Mouse (Mus musculus) left cerebral cortex, postnatal 36 days (tissue): Measurements from ENCODE around the gene Nup210l. TPM values are rescaled to one million over a fixed set of nuclear protein-coding genes. Genes with fewer than 3 reads are reported as not detected.
"Not testable (repeated sequence)": the region's sequence is repeated elsewhere in the genome, so short reads cannot be mapped to it uniquely, and the experiment has no call there.

Experiments used
- DNase-seq, 2 experiments: peaks; one replicate each; pipeline ENCODE4 v3.0.0; 2021 to 2022; ENCODE audit warnings: low spot score in 2 of 2, mixed read lengths in 1 of 2
- intact Hi-C: fragments of 180-260 bp; cut with DNase I; formaldehyde crosslinking; loops from one replicate; pipeline ENCODE4 v1.15.1; 2025
- microRNA-seq: library from miRNA; unstranded; fragments of <30 nt; microRNA quantifications from one replicate; pipeline ENCODE4 v1.2.0, GENCODE M21; 2022
- total RNA-seq, 2 experiments: library from RNA; stranded (reverse); gene quantifications; 2 replicates each; pipeline ENCODE4 v1.2.3; 2021

Gene Nup210l
- total RNA-seq, 2 experiments from 2014 or later: 0.32 to 0.43 TPM

GRCm38 (mm10) chr3:90248746-90249100, 144.8 kb downstream of the Nup210l start:
- DNase-seq: no peak

GRCm38 (mm10) chr3:90250791-90251190, 146.9 kb downstream of the Nup210l start:
- no peak for DNase-seq
- intact Hi-C loops: no loop called here

More at GRCm38 (mm10) chr3:90248746-90249100, 144.8 kb downstream of the Nup210l start:
- intact Hi-C loops: loop anchor here (5.0 kb wide), 1 partner anchor 36 kb away; the partner anchor contains the start of genes Rab13 and Rps27

GRCm38 (mm10) chr3:90251731-90252226, 147.8 kb downstream of the Nup210l start:
- intact Hi-C loops: not testable (repeated sequence)
- DNase-seq: peak in 1 of 2 experiments; percentile 35

DNA sequence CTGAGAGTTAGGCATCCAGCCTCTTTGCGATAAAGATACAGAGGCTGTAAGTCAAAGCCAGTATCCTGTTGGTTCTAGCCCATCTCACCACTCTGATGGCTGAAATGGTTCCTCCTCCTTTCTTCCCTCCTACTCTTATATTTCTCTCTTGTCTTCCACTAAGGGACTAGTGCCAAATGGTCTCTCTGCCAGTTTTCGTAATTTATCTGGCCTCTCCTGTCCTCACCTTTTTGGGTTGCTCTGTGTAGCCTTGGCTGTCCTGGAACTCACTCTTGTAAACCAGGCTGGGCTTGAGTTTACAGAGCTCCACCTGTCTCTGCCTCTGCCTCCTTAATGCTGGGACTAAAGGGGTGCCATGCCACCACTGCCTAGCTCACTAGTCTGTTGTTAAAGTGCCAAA, 148.7 kb downstream of the Nup210l start:
- intact Hi-C loops, DNase-seq: not testable (repeated sequence)

- DNase-seq, intact Hi-C loops: not testable (repeated sequence)
These were observed 149.2 kb downstream of the Nup210l start for GRCm38 (mm10) chr3:90253174-90253573.

DNA sequence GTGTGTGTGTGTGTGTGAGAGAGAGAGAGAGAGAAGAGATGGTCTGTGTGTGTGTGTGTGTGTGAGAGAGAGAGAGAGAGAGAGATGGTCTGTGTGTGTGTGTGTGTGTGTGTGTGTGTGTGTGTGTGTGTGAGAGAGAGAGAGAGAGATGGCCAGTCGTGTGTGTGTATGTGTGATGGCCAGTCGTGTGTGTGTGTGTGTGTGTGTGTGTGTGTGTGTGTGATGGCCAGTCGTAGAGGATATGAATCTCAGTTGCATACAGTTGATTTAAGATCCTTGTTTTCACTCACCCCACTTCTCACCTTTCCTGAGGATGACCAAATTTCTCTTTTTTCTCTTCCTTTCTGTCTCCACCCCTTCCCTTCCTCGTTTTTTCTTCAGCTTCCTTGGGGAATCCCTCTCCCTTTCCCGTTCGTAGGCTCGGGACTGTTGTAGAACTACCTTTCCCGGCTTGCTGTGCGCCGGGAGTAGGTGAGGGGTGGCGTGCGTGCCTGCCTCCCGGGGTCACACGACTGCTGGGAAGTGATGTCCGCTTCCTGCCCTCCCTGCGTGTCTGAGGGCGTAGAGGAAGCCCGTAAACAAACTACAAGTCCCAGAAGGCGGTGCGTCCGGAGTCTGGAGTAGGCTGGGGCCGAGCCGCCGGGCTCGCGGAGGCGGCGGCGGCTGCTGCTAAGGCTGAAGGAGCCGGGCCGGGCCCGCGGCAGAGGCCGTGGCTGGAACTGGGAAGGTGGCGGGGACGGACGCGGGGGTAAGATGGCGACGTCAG, 149.9 kb downstream of the Nup210l start, which contains the start of gene Crtc2:
Gene Crtc2, plus strand, starts transcription at position 511 of the 766 bp plus-strand sequence.
- peak; percentile 97 for DNase-seq
- intact Hi-C loops: no loop called here

DNA sequence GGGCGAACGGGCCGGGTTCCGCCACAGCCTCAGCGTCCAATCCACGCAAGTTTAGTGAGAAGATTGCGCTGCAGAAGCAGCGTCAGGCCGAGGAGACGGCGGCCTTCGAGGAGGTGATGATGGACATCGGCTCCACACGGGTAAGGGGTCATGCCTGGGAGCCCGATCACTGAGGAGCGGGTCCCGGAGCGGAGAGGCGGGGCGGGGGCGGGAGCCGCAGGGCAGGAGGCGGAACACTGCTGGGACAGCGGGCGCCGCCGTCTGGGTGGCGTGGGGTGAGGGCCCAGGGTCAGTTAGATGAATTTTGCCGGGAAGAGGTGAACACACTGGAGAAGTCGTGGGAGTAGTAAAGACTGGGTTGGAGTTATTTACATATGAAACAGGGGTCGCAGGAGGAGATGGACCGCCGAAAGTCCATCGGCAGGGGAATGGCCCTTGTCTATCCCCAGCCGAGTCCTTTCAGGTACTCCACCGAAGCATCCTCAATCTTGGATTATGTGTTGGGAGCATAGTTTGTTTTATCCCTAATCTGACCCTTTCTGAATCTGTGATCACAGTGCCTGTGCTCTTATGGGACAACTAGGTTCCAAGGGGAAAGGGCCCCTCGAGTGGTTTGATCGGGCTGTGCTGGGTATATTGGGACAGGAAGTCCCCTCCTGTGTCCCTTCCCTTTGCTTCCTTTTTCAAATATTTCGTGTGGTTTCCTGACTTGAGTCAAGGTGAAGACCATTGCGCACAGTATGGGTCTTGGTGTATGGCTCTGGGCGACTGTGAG, 150.7 kb downstream of the Nup210l start:
- intact Hi-C loops: no loop called here

GRCm38 (mm10) chr3:90255194-90255565, 151.2 kb downstream of the Nup210l start:
- DNase-seq: no peak
- intact Hi-C loops: no loop called here

More for the DNA sequence above, 150.7 kb downstream of the Nup210l start:
- no peak for DNase-seq

GRCm38 (mm10) chr3:90255784-90256353, 151.9 kb downstream of the Nup210l start:
- intact Hi-C loops: no loop called here
- DNase-seq: no peak

- DNase-seq: no peak
- intact Hi-C loops: no loop called here
These were observed 153.0 kb downstream of the Nup210l start for GRCm38 (mm10) chr3:90256731-90257530.

GRCm38 (mm10) chr3:90258521-90258920, 154.6 kb downstream of the Nup210l start:
- no peak for DNase-seq
- intact Hi-C loops: no loop called here

Small RNA genes lying within 50 kb of the gene (microRNA-seq; reads per million reads assigned to microRNA genes)
- 6.9 reads per million, percentile 24 among the genes with 10 or more reads in this experiment for gene Mir190b

Other genes starting within 250 kb of the Nup210l start
- 1 to 10 TPM; 3.7 to 4.8 TPM for gene Il6ra, start 190.9 kb upstream of the Nup210l start, total RNA-seq
- gene Atp8b2, start 140.6 kb upstream of the Nup210l start, total RNA-seq: 100 to 1,000 TPM; 108 to 115 TPM
- gene Hax1, start 105.4 kb upstream of the Nup210l start, total RNA-seq: 10 to 100 TPM; 79.4 to 87.6 TPM
- gene 4933434E20Rik, start 52.5 kb upstream of the Nup210l start, total RNA-seq: 10 to 100 TPM; 91.4 to 93.6 TPM
- 100 to 1,000 TPM; 165 to 202 TPM for gene Ubap2l, start 51.5 kb upstream of the Nup210l start, total RNA-seq
- gene Tpm3, start 31.5 kb upstream of the Nup210l start, total RNA-seq: 100 to 1,000 TPM; 178 to 184 TPM
- 100 to 1,000 TPM; 834 to 845 TPM for gene Rps27, start 109.5 kb downstream of the Nup210l start, total RNA-seq
- gene Rab13, start 109.6 kb downstream of the Nup210l start, total RNA-seq: 1 to 10 TPM; 5.7 to 6.5 TPM
- gene Jtb, start 127.5 kb downstream of the Nup210l start, total RNA-seq: 10 to 100 TPM; 45.0 to 45.3 TPM
- not detected for gene Creb3l4, start 139.4 kb downstream of the Nup210l start, total RNA-seq
- gene Slc39a1, start 144.0 kb downstream of the Nup210l start, total RNA-seq: 10 to 100 TPM; 45.8 to 51.9 TPM
- 10 to 100 TPM; 34.1 to 38.1 TPM for gene Crtc2, start 150.0 kb downstream of the Nup210l start, total RNA-seq
- gene Dennd4b, start 161.1 kb downstream of the Nup210l start, total RNA-seq: 10 to 100 TPM; 34.8 to 39.8 TPM
- 10 to 100 TPM; 85.1 to 97.8 TPM for gene Gatad2b, start 189.0 kb downstream of the Nup210l start, total RNA-seq